In the genomic region with DNA sequence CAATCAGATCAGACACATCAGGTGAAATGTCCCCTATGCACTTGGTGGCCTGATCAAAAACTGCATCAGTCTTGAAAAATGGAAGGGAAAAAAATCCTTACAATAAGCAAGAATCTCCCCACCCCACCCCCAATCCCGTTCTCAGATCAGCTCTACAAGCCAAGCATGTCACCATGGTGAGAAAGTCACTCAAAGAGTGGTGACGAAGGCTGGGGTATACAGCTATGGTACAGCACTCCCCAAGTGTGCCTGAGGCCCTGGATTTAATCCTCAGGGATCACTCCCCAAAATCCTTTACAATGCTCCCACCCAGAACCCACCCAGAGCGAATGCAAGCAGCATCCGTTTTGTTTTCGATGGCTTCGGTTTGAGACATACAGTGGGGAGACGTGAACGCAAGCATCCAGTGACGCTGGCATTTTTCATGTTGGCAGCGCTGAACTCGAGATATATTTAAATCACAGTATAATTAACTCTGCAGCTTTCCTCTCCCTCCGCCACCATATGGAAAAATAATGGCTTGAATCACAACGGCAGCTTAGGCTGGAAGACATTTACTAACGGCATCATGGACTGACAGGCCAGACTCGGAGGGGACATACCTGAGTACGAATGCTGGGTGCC, we compare ENCODE assay signal across 22 mouse cellular contexts. TPM values are rescaled to one million over a fixed set of nuclear protein-coding genes. Genes with fewer than 3 reads are reported as not detected.
DNase-seq lines count a peak whose midpoint lies in the region; ATAC-seq and TF ChIP-seq lines count a peak whose summit lies in the region.
"Had no signal": no experiment of that assay in that cellular context is flagged by ENCODE, and none has a peak within 500 bp of the region (broad histone marks: within the 10 kb centered on the region; RNA-seq: fewer than 3 reads in every experiment).

No protein-coding gene starts in this region.

- H3K27me3 ChIP-seq in intestine, embryonic 14.5 days (replicated peaks; ENCODE audit: control insufficient read depth, insufficient read depth, low read length) = no peaks in the 10 kb centered on the region
- no peaks in the 10 kb centered on the region for H3K27me3 ChIP-seq in intestine, postnatal 0 days (replicated peaks; ENCODE audit: control insufficient read depth, insufficient read depth, low read length)
- no peaks in the 10 kb centered on the region for H3K27me3 ChIP-seq in forebrain, postnatal 0 days (ENCODE audit: insufficient read depth, low read length)
- H3K27me3 ChIP-seq: embryonic facial prominence, embryonic 15.5 days; midbrain, embryonic 12.5 days; stomach, embryonic 15.5 days had no signal

- H3K27ac ChIP-seq in intestine, embryonic 14.5 days (ENCODE audit: low read depth) = no peak overlapping the region
- no peak overlapping the region for H3K27ac ChIP-seq in intestine, postnatal 0 days (ENCODE audit: low read depth, low read length)
- H3K27ac ChIP-seq in forebrain, postnatal 0 days (ENCODE audit: low read depth, low read length) = peak overlapping the region; percentile 67
- H3K27ac ChIP-seq: embryonic facial prominence, embryonic 15.5 days; heart, adult 2 months; midbrain, embryonic 12.5 days; stomach, embryonic 15.5 days had no signal

- WGBS in intestine, embryonic 14.5 days = 85% methylated on average over 16 of the region's 16 CpGs
- 91% methylated on average over 16 of the region's 16 CpGs for WGBS in intestine, postnatal 0 days
- 57% methylated on average over 16 of the region's 16 CpGs for WGBS in forebrain, postnatal 0 days

- no peak overlapping the region for H3K4me2 ChIP-seq in intestine, embryonic 14.5 days (ENCODE audit: low read length)
- no peak overlapping the region for H3K4me2 ChIP-seq in intestine, postnatal 0 days (replicated peaks; ENCODE audit: low read depth)
- peak overlapping the region; percentile 31 for H3K4me2 ChIP-seq in forebrain, postnatal 0 days (ENCODE audit: low read depth)
- H3K4me2 ChIP-seq: embryonic facial prominence, embryonic 15.5 days; midbrain, embryonic 12.5 days; stomach, embryonic 15.5 days had no signal

- DNase-seq in intestine, embryonic 14.5 days (ENCODE audit: low spot score) = peak; percentile 21
- peak; percentile 30 for DNase-seq in brain, embryonic 18.5 days (ENCODE audit: low read depth, low spot score)
- peak; percentile 73 for DNase-seq in forebrain, postnatal 0 days
- DNase-seq in right cerebral cortex, postnatal 25 days = peak; percentile 32
- no peak for DNase-seq in lung, postnatal 25 days (ENCODE audit: low spot score)
- DNase-seq in urinary bladder, postnatal 10 days (ENCODE audit: low spot score) = no peak
- DNase-seq: adrenal gland, adult 2 months; cerebellum, postnatal 25 days; gastrocnemius, postnatal 14 days; heart, adult 2 months; heart, postnatal 4 days; kidney, adult 11 months; kidney, postnatal 10 days; liver; retina, postnatal 1 day; thymus, postnatal 36 days had no signal

- no peaks in the 10 kb centered on the region for H3K4me1 ChIP-seq in intestine, embryonic 14.5 days (replicated peaks; ENCODE audit: control insufficient read depth, insufficient read depth, low read length)
- no peaks in the 10 kb centered on the region for H3K4me1 ChIP-seq in intestine, postnatal 0 days (replicated peaks; ENCODE audit: control insufficient read depth, insufficient read depth, low read length)
- no peaks in the 10 kb centered on the region for H3K4me1 ChIP-seq in forebrain, postnatal 0 days (ENCODE audit: insufficient read depth)
- H3K4me1 ChIP-seq: embryonic facial prominence, embryonic 15.5 days; midbrain, embryonic 12.5 days; stomach, embryonic 15.5 days had no signal

- H3K36me3 ChIP-seq in intestine, embryonic 14.5 days (ENCODE audit: control insufficient read depth, insufficient read depth, low read length) = no peaks in the 10 kb centered on the region
- H3K36me3 ChIP-seq in intestine, postnatal 0 days (ENCODE audit: control insufficient read depth, insufficient read depth) = no peaks in the 10 kb centered on the region
- no peaks in the 10 kb centered on the region for H3K36me3 ChIP-seq in forebrain, postnatal 0 days (ENCODE audit: insufficient read depth)
- H3K36me3 ChIP-seq: embryonic facial prominence, embryonic 15.5 days; midbrain, embryonic 12.5 days; stomach, embryonic 15.5 days had no signal

- no peak for TF ChIP-seq CTCF in intestine, postnatal 0 days (IDR thresholded peaks at IDR 0.05; ENCODE audit: low read depth)
- TF ChIP-seq CTCF in forebrain, postnatal 0 days (IDR thresholded peaks at IDR 0.05; ENCODE audit: low read depth) = no peak

- no peak for ATAC-seq in intestine, embryonic 14.5 days (replicated peaks; ENCODE audit: low FRiP score, low TSS enrichment, low read depth)
- ATAC-seq in intestine, postnatal 0 days = no peak
- ATAC-seq in forebrain, postnatal 0 days = peak; percentile 82
- ATAC-seq: hindbrain, embryonic 16.5 days; lung, postnatal 0 days had no signal

- H3K9me3 ChIP-seq in intestine, embryonic 14.5 days (ENCODE audit: control insufficient read depth, low read length) = no peaks in the 10 kb centered on the region
- no peaks in the 10 kb centered on the region for H3K9me3 ChIP-seq in intestine, postnatal 0 days (ENCODE audit: control insufficient read depth)
- H3K9me3 ChIP-seq in forebrain, postnatal 0 days (ENCODE audit: low read length) = no peaks in the 10 kb centered on the region
- H3K9me3 ChIP-seq: embryonic facial prominence, embryonic 15.5 days; midbrain, embryonic 12.5 days; stomach, embryonic 15.5 days had no signal

- no peak overlapping the region for H3K4me3 ChIP-seq in intestine, embryonic 14.5 days (ENCODE audit: low read depth, low read length)
- H3K4me3 ChIP-seq in intestine, postnatal 0 days (ENCODE audit: low read depth, low read length) = no peak overlapping the region
- no peak overlapping the region for H3K4me3 ChIP-seq in forebrain, postnatal 0 days (ENCODE audit: low read depth, low read length)
- H3K4me3 ChIP-seq: embryonic facial prominence, embryonic 15.5 days; heart, adult 2 months; midbrain, embryonic 12.5 days; stomach, embryonic 15.5 days had no signal

- H3K9ac ChIP-seq in intestine, embryonic 14.5 days (ENCODE audit: low read length) = no peak overlapping the region
- H3K9ac ChIP-seq in intestine, postnatal 0 days (ENCODE audit: low read depth, low read length) = no peak overlapping the region
- H3K9ac ChIP-seq in forebrain, postnatal 0 days = no peak overlapping the region; the same call in 1 of the 2 replicates
- H3K9ac ChIP-seq: embryonic facial prominence, embryonic 15.5 days; midbrain, embryonic 12.5 days; stomach, embryonic 15.5 days had no signal

RNA-seq across cellular contexts. Expression of gene Trpc1, which starts 34.8 kb away (rescaled TPM):
- 5.7 and 6.5 TPM in 2 replicates for polyA plus RNA-seq in intestine, embryonic 14.5 days (2014; fragmentation: Nextera tagmentation; extraction: Ambion mirVana)
- polyA plus RNA-seq in intestine, postnatal 0 days (2015; fragmentation: Nextera tagmentation; extraction: Ambion mirVana) = 1.8 and 2.0 TPM in 2 replicates
- 27.6 and 33.3 TPM in 2 replicates for total RNA-seq in forebrain, postnatal 0 days (2014; rRNA removed)
- polyA plus RNA-seq in forebrain, postnatal 0 days (2015; fragmentation: Nextera tagmentation; extraction: Ambion mirVana) = 5.2 and 7.3 TPM in 2 replicates

Comparison
In these comparisons a context has a peak if more than half of its experiments do, and no peak if none do; other contexts are left out.
1. DNase-seq: peak in intestine, embryonic 14.5 days (single experiment), brain, embryonic 18.5 days (single experiment), forebrain, postnatal 0 days (single experiment) and right cerebral cortex, postnatal 25 days (single experiment); none in lung, postnatal 25 days (single experiment) and urinary bladder, postnatal 10 days (single experiment).